Mouse (Mus musculus): ENCODE results near the gene Polh.

DNA sequence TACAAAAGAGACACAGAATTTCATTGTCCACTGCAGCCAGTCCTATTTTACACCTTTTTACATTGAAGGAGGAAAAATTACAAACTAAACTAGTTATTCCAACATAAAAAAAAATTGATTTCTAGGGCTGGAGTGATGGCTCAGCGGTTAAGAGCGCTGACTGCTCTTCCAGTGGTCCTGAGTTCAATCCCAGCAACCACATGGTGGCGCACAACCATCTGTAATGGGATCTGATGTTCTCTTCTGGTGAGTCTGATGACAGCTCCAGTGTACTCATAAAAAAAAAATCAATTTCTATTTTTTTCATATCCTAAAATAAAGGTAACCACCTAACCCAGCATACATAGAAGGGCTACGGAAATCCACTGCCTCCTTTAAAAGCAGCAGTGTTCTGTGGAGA lies 20.2 kb downstream of the Polh start:
- TF ChIP-seq GATA1 (IDR thresholded peaks at IDR 0.05; ENCODE audit: borderline replicate concordance, low read length), result no peak
- no peak for TF ChIP-seq FLI1 (IDR thresholded peaks at IDR 0.05; ENCODE audit: low read length)
